Mouse (Mus musculus) lung, postnatal 0 days (tissue): Measurements from ENCODE around the gene Sp110.
"Not testable (repeated sequence)": the region's sequence is repeated elsewhere in the genome, so short reads cannot be mapped to it uniquely, and the experiment has no call there.

Source experiments
- CTCF ChIP-seq: IDR thresholded peaks from 2 replicates; pipeline ENCODE4 v1.5.1; 2016; ENCODE audit warnings: antibody characterized with exemption, mild to moderate bottlenecking
- EP300 ChIP-seq: IDR thresholded peaks from 2 replicates; pipeline ENCODE4 v1.6.1; 2016; ENCODE audit warnings: antibody characterized with exemption, mild to moderate bottlenecking, control low read depth

DNA sequence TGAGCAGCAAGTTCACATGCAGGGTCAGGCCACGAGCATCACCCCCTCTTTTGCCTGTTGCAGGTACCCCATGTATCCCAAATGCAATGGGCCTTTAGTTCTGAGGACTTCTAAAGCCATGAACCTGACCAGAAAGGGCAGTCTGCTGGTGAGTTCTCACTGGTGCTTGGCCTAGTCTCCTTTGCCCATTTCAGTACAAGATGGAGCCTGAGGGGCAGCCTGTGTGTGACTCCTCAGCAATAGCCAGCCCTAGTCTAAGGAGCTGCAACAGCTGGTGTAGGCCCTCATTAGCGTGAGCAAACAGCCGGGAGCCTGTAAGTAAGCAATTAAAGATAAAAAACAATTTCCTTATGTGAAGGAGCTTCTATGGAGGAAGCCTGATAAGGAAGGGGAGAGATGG is 18.0 kb downstream of the Sp110 start:
- not testable (repeated sequence) for TF ChIP-seq CTCF, EP300
